Mouse (Mus musculus): ENCODE results near the gene Smn1.

DNA sequence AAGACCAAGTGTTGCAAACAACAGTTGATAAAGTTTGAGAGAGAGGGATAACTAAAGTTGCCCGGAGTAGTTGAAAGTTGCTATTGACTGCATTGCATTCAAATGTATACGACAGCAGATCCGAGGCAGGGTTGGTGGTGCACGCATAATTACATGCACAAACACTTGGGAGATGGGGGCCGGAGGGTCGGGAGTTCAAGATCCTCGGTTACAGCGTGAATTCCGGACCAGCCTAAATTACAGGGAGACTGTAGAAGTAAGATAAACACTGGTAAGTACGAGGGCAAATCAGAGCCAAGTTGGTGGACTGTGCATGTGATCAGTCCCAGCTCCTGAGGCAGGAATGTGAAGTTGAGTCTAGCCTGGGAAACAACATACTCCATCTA, 599 bp downstream of the Smn1 start:
- TF ChIP-seq CTCF (IDR thresholded peaks at IDR 0.05; ENCODE audit: low read depth, low read length), result no peak
- TF ChIP-seq POLR2A (IDR thresholded peaks at IDR 0.05; ENCODE audit: extremely low read depth, insufficient read depth, low read length), result no peak
